Mouse (Mus musculus) intestine, embryonic 15.5 days (tissue): ENCODE results near the gene Scml4. TPM values are rescaled to one million over a fixed set of nuclear protein-coding genes. Genes with fewer than 3 reads are reported as not detected.

Experiments
- ATAC-seq: fragments of 200-750 bp; cut with Nextera tagmentation; 2 replicates; pipeline ENCODE4 v1.8.0; 2017; ENCODE audit warnings: moderate TSS enrichment, moderate library complexity
- H3K27ac ChIP-seq: fragments of 300-500 bp; sonication (generic); 2 replicates; pipeline ENCODE4 v1.5.1; 2015; ENCODE audit warnings: mild to moderate bottlenecking, inconsistent platforms
- H3K27me3 ChIP-seq: fragments of 300-500 bp; sonication (generic); replicated peaks from 2 replicates; pipeline ENCODE4 v1.6.1; 2015; ENCODE audit warnings: inconsistent platforms
- H3K36me3 ChIP-seq: fragments of 300-500 bp; sonication (generic); 2 replicates; pipeline ENCODE4 v1.6.1; 2015; ENCODE audit warnings: inconsistent platforms
- H3K4me1 ChIP-seq: fragments of 300-500 bp; sonication (generic); replicated peaks from 2 replicates; pipeline ENCODE4 v1.6.1; 2015; ENCODE audit warnings: inconsistent platforms
- H3K4me2 ChIP-seq: fragments of 300-500 bp; sonication (generic); replicated peaks from 2 replicates; pipeline ENCODE4 v1.6.1; 2015; ENCODE audit warnings: mild to moderate bottlenecking, inconsistent platforms
- H3K4me3 ChIP-seq: fragments of 300-500 bp; sonication (generic); replicated peaks from 2 replicates; pipeline ENCODE4 v1.5.1; 2015; ENCODE audit warnings: inconsistent platforms
- H3K9ac ChIP-seq: fragments of 300-500 bp; sonication (generic); 2 replicates; pipeline ENCODE4 v1.6.1; 2015; ENCODE audit warnings: inconsistent platforms
- H3K9me3 ChIP-seq: fragments of 300-500 bp; sonication (generic); 2 replicates; pipeline ENCODE4 v1.6.1; 2016; ENCODE audit warnings: inconsistent platforms
- WGBS: fragments of 180-500 bp; shearing (Covaris S2); methylation state at CpG from one replicate; pipeline ENCODE4 v1.1.7; 2015; 5-methylcytosine and 5-hydroxymethylcytosine counted together
- polyA plus RNA-seq: library from polyadenylated mRNA; unstranded; fragments of >200 nt; fragmentation: Nextera tagmentation; extraction: Ambion mirVana; gene quantifications from 2 replicates; pipeline ENCODE4 v1.2.1, GENCODE M21; 2015

Scml4 gene
- polyA plus RNA-seq, 1 experiment from 2014 or later = 29.3 TPM

DNA sequence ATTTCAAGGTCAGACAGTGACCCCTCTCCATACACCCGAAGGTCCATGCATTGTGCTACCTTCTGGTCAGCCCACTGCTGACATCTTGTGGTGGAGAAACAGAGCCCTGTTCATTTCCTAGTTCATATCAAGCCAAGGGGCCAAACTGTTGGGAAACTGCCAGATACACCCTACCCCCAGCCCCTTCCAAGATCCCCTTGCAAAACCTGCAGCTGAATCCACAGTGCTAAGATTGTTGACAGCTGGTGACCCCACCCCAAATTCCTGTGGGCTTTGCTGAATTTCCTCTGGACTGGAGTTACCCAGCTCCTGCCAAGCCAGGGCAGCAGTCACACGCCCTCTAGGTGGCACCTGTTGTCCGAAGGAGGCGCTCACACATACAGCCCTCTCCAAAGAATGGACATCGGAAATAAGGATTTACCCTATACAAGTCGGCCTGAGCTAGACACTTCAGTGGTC, 127.5 kb downstream of the Scml4 start:
- Histone ChIP-seq H3K36me3 (no peaks in the 10 kb centered on the region), H3K4me2 (no peak overlapping the region), H3K9me3 (no peaks in the 10 kb centered on the region), H3K27ac (no peak overlapping the region), H3K27me3 (no peaks in the 10 kb centered on the region; the same call in 1 of the 2 replicates), H3K9ac (no peak overlapping the region), H3K4me1 (peaks cover 6% of the 10 kb centered on the region; the same call in 1 of the 2 replicates), H3K4me3 (no peak overlapping the region)
- 20% methylated on average over 6 of the region's 6 CpGs for WGBS
- peak; percentile 70 for ATAC-seq

DNA sequence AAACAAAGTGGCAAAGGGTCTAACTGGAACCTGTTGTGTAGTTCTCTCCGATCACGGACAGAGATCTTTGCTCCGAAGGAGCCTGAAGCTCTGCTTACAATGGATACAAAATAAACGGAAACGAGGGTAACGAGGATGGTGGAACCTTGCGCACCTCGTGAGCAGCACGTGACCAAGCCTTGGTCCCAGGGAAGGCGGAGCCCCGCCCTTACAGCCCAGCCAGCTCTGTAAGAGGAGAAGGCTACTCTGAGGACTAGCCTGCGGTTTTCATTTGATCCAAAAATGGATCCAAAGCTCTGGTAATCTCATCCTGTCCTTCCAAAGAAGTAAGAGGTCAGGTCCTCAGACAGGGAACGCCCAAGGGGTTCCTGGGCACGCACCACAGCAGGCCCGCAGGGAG, 128.5 kb downstream of the Scml4 start:
- WGBS = 63% methylated on average over 15 of the region's 15 CpGs

GRCm38 (mm10) chr10:42989910-42990309, 129.7 kb downstream of the Scml4 start:
- Histone ChIP-seq H3K27ac (no peak overlapping the region), H3K4me2 (no peak overlapping the region), H3K9me3 (no peaks in the 10 kb centered on the region), H3K27me3 (no peaks in the 10 kb centered on the region; the same call in 1 of the 2 replicates), H3K9ac (no peak overlapping the region), H3K4me3 (no peak overlapping the region), H3K36me3 (no peaks in the 10 kb centered on the region), H3K4me1 (peaks cover 19% of the 10 kb centered on the region)
- WGBS = 31% methylated on average over 6 of the region's 6 CpGs
- ATAC-seq = no peak

More for the DNA sequence above, 128.5 kb downstream of the Scml4 start:
- Histone ChIP-seq H3K27me3 (no peaks in the 10 kb centered on the region; the same call in 1 of the 2 replicates), H3K27ac (no peak overlapping the region), H3K4me1 (peaks cover 6% of the 10 kb centered on the region; the same call in 1 of the 2 replicates), H3K36me3 (no peaks in the 10 kb centered on the region), H3K9ac (no peak overlapping the region), H3K4me2 (no peak overlapping the region), H3K4me3 (no peak overlapping the region), H3K9me3 (no peaks in the 10 kb centered on the region)
- 0 out of 2 replicates have a peak, but pooled peaks have one; percentile 26 for ATAC-seq

- H3K4me3 ChIP-seq = no peak overlapping the region
- H3K9me3 ChIP-seq = no peaks in the 10 kb centered on the region
- no peaks in the 10 kb centered on the region for H3K36me3 ChIP-seq
- H3K27ac ChIP-seq = no peak overlapping the region
- H3K9ac ChIP-seq = no peak overlapping the region
- 78% methylated on average over 9 of the region's 9 CpGs for WGBS
- H3K4me2 ChIP-seq = no peak overlapping the region
- H3K27me3 ChIP-seq = no peaks in the 10 kb centered on the region; the same call in 1 of the 2 replicates
- H3K4me1 ChIP-seq = peaks cover 24% of the 10 kb centered on the region
- ATAC-seq = no peak
These were observed 130.8 kb downstream of the Scml4 start for GRCm38 (mm10) chr10:42991018-42991417.

GRCm38 (mm10) chr10:42994331-42994782, 134.2 kb downstream of the Scml4 start:
- 29% methylated on average over 13 of the region's 13 CpGs for WGBS
- H3K36me3 ChIP-seq = no peaks in the 10 kb centered on the region
- no peak overlapping the region for H3K9ac ChIP-seq
- no peaks in the 10 kb centered on the region for H3K9me3 ChIP-seq
- ATAC-seq = no peak
- no peak overlapping the region for H3K27ac ChIP-seq
- peak overlapping the region; percentile 4; the same call in 1 of the 2 replicates for H3K4me3 ChIP-seq
- peak overlapping the region; percentile 42 for H3K4me2 ChIP-seq
- H3K27me3 ChIP-seq = no peaks in the 10 kb centered on the region; the same call in 1 of the 2 replicates
- peaks cover 18% of the 10 kb centered on the region for H3K4me1 ChIP-seq

GRCm38 (mm10) chr10:42995484-42995895, 135.3 kb downstream of the Scml4 start:
- no peak overlapping the region for H3K4me3 ChIP-seq
- no peaks in the 10 kb centered on the region; the same call in 1 of the 2 replicates for H3K27me3 ChIP-seq
- no peak for ATAC-seq
- WGBS = 23% methylated on average over 13 of the region's 13 CpGs
- H3K9me3 ChIP-seq = no peaks in the 10 kb centered on the region
- no peak overlapping the region for H3K27ac ChIP-seq
- H3K36me3 ChIP-seq = no peaks in the 10 kb centered on the region
- no peak overlapping the region for H3K9ac ChIP-seq
- H3K4me1 ChIP-seq = peaks cover 18% of the 10 kb centered on the region
- no peak overlapping the region for H3K4me2 ChIP-seq

DNA sequence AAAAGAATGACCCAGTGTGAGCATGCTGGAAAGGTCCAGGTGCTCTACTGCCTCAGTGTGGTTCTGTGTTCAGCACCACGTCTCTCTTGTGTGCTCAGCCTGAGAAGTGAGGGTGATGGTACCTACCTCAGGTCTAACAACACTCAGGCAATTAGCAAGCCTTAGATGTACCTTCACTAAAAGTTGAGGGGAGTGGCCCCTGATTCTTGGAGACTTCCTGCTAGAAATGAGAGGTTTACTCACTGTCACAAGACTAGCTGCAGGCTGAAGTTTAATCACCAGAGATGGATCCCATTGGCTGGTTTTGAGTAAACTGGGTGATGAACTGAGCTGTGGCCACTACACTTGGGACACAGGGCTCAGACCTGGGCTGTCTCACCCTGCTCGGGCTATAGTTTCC, 137.1 kb downstream of the Scml4 start:
- H3K4me1 ChIP-seq = peaks cover 18% of the 10 kb centered on the region
- 91% methylated on average over 2 of the region's 2 CpGs for WGBS
- no peaks in the 10 kb centered on the region for H3K27me3 ChIP-seq
- ATAC-seq = no peak
- no peak overlapping the region for H3K9ac ChIP-seq
- H3K36me3 ChIP-seq = no peaks in the 10 kb centered on the region
- no peak overlapping the region for H3K27ac ChIP-seq
- no peak overlapping the region for H3K4me2 ChIP-seq
- H3K4me3 ChIP-seq = no peak overlapping the region
- H3K9me3 ChIP-seq = no peaks in the 10 kb centered on the region

GRCm38 (mm10) chr10:42999324-42999723, 139.2 kb downstream of the Scml4 start:
- H3K4me3 ChIP-seq = no peak overlapping the region
- no peak overlapping the region for H3K27ac ChIP-seq
- H3K27me3 ChIP-seq = no peaks in the 10 kb centered on the region
- no peak overlapping the region for H3K4me2 ChIP-seq
- H3K9me3 ChIP-seq = no peaks in the 10 kb centered on the region
- H3K36me3 ChIP-seq = no peaks in the 10 kb centered on the region
- peaks cover 14% of the 10 kb centered on the region for H3K4me1 ChIP-seq
- H3K9ac ChIP-seq = no peak overlapping the region
- ATAC-seq = no peak
- 93% methylated on average over 10 of the region's 10 CpGs for WGBS

DNA sequence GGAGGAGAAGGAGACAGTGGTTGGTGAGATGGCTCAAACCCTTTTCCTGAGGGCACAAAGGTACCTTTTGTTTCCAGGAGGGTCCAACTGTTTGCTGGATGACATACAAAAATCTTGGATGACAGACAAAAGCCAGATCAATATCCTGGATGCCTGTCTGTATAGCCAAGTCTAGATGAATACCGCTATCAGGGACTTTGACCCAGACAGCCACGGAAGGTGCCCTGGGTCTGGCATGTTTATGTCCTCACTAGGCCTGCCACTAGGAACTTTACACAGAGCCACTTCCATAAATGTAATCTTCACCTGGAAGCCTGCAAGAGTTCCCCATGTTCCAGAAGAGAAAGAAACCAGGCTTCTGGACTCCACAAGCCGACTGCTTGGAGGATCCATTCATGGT, 141.3 kb downstream of the Scml4 start:
- ATAC-seq = no peak
- Histone ChIP-seq H3K4me1 (0 out of 2 replicates have a peak, but pooled peaks cover 4% of the 10 kb centered on the region), H3K4me3 (no peak overlapping the region), H3K9ac (no peak overlapping the region), H3K4me2 (no peak overlapping the region), H3K9me3 (no peaks in the 10 kb centered on the region), H3K27me3 (no peaks in the 10 kb centered on the region), H3K36me3 (no peaks in the 10 kb centered on the region), H3K27ac (no peak overlapping the region)
- 57% methylated on average over 3 of the region's 3 CpGs for WGBS

GRCm38 (mm10) chr10:43002066-43002678, 142.0 kb downstream of the Scml4 start:
- WGBS = 14% methylated on average over 13 of the region's 13 CpGs
- peak overlapping the region; percentile 37 for H3K4me3 ChIP-seq
- H3K36me3 ChIP-seq = no peaks in the 10 kb centered on the region
- H3K27me3 ChIP-seq = no peaks in the 10 kb centered on the region
- H3K9ac ChIP-seq = peak overlapping the region; percentile 40; the same call in 1 of the 2 replicates
- H3K4me2 ChIP-seq = peak overlapping the region; percentile 83
- H3K4me1 ChIP-seq = 0 out of 2 replicates have a peak, but pooled peaks cover 4% of the 10 kb centered on the region
- H3K9me3 ChIP-seq = no peaks in the 10 kb centered on the region
- no peak overlapping the region for H3K27ac ChIP-seq
- peak; percentile 62; the same call in 1 of the 2 replicates for ATAC-seq

DNA sequence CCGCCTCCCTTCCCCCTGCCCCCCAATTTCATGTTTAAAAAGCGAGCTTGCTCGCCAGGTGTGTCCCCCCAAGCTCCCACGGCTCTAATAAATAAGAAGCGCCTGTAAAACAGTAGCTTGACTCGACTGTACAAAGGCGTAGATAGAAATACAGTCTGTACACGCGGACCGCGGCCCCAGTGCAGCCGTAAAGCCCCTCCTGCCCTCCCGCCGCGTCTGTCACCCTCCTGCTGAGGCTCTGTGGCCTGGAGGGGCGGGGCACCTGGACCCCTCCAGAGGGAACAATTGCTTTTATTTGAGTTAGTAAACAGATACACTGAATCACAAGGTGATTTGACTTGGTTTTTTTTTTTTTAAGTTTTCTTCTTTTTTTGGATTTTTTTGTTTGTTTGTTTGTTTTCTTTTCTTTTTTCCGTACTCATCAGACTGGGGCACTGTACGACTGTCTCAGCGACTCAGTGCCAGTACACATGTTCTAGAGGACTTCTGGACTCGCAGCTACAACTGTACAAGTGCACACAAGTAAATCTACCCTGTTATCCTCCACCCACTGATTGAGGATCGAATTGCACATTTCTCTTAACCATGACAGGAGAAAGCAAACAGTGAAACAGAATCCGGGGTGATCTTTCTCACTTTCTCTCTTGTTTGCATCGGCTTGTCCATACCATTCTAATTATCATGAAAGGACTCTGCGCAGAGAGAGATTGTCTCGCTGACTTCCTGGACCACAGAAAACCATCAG, 142.7 kb downstream of the Scml4 start:
- no peak overlapping the region for H3K27ac ChIP-seq
- H3K4me3 ChIP-seq = peak overlapping the region; percentile 37
- H3K27me3 ChIP-seq = no peaks in the 10 kb centered on the region
- peak overlapping the region; percentile 40 for H3K9ac ChIP-seq
- no peaks in the 10 kb centered on the region for H3K36me3 ChIP-seq
- no peaks in the 10 kb centered on the region for H3K9me3 ChIP-seq
- 0 out of 2 replicates have a peak, but pooled peaks cover 4% of the 10 kb centered on the region for H3K4me1 ChIP-seq
- ATAC-seq = 0 out of 2 replicates have a peak, but pooled peaks have one; percentile 39
- WGBS = 6% methylated on average over 25 of the region's 25 CpGs
- H3K4me2 ChIP-seq = peak overlapping the region; percentile 83

DNA sequence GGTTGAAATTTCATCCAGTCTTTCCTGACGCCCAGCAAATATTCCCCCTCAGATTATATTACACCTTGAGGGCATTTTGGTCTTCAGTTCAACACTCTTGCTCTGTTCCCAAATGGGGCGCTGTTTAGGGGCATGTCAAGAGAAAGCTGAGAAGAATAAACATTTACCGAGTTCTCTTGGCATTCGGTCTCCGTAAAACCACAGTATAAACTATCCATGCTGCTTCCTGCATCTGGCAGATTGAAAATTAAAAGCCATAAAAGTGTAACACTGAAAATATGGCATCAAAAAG, 143.2 kb downstream of the Scml4 start:
- no peak for ATAC-seq
- WGBS = 19% methylated on average over 5 of the region's 5 CpGs
- H3K4me3 ChIP-seq = no peak overlapping the region

More for the DNA sequence above, 143.2 kb downstream of the Scml4 start:
- Histone ChIP-seq H3K9me3 (no peaks in the 10 kb centered on the region), H3K27ac (no peak overlapping the region), H3K9ac (no peak overlapping the region), H3K4me1 (0 out of 2 replicates have a peak, but pooled peaks cover 4% of the 10 kb centered on the region), H3K4me2 (peak overlapping the region; percentile 83), H3K27me3 (no peaks in the 10 kb centered on the region), H3K36me3 (no peaks in the 10 kb centered on the region)
